14 mouse cellular contexts compared by ENCODE assay signal in genomic region chr13:46231514-46232085, GRCm38 (mm10). TPM values are rescaled to one million over a fixed set of nuclear protein-coding genes. Genes with fewer than 3 reads are reported as not detected.
DNase-seq lines count a peak whose midpoint lies in the region; ATAC-seq and TF ChIP-seq lines count a peak whose summit lies in the region.
"Had no signal": no experiment of that assay in that cellular context is flagged by ENCODE, and none has a peak within 500 bp of the region (broad histone marks: within the 10 kb centered on the region; RNA-seq: fewer than 3 reads in every experiment).

No protein-coding gene starts in this region.

- H3K4me1 ChIP-seq in kidney, embryonic 14.5 days (ENCODE audit: control insufficient read depth, insufficient read depth, low read length), result no peaks in the 10 kb centered on the region
- H3K4me1 ChIP-seq in heart, embryonic 13.5 days, result peaks cover 15% of the 10 kb centered on the region
- H3K4me1 ChIP-seq in lung, embryonic 14.5 days (ENCODE audit: insufficient read depth), result no peaks in the 10 kb centered on the region
- H3K4me1 ChIP-seq: limb, embryonic 15.5 days; stomach, embryonic 15.5 days had no signal

- peak; percentile 62 to 65 for DNase-seq in cerebellum, postnatal 14 days
- no peak for DNase-seq in cerebellum, adult 11 months
- DNase-seq in kidney, postnatal 10 days, result peak; percentile 39
- peak; percentile 58 for DNase-seq in lung, embryonic 14.5 days
- no peak for DNase-seq in urinary bladder, adult 2 months (ENCODE audit: low spot score)

- H3K27me3 ChIP-seq in kidney, embryonic 14.5 days (ENCODE audit: control insufficient read depth, insufficient read depth, low read length), result no peaks in the 10 kb centered on the region
- no peaks in the 10 kb centered on the region for H3K27me3 ChIP-seq in heart, embryonic 13.5 days (replicated peaks)
- no peaks in the 10 kb centered on the region for H3K27me3 ChIP-seq in lung, embryonic 14.5 days (ENCODE audit: insufficient read depth, low read length)
- H3K27me3 ChIP-seq: limb, embryonic 15.5 days; Patski; stomach, embryonic 15.5 days had no signal

- TF ChIP-seq CTCF in lung, embryonic 14.5 days (IDR thresholded peaks at IDR 0.05; ENCODE audit: low read depth), result no peak

- H3K9me3 ChIP-seq in kidney, embryonic 14.5 days (ENCODE audit: control insufficient read depth, low read length), result peaks cover 3% of the 10 kb centered on the region; the same call in 1 of the 2 replicates
- no peaks in the 10 kb centered on the region for H3K9me3 ChIP-seq in heart, embryonic 13.5 days
- no peaks in the 10 kb centered on the region for H3K9me3 ChIP-seq in lung, embryonic 14.5 days (ENCODE audit: low read depth, low read length)
- H3K9me3 ChIP-seq: limb, embryonic 15.5 days; midbrain, embryonic 10.5 days; stomach, embryonic 15.5 days had no signal

- ATAC-seq in kidney, embryonic 14.5 days (ENCODE audit: low FRiP score, low TSS enrichment), result no peak
- ATAC-seq in heart, embryonic 13.5 days (ENCODE audit: extremely low read depth, insufficient number of reproducible peaks, low FRiP score, low TSS enrichment), result no peak
- ATAC-seq in lung, embryonic 14.5 days (ENCODE audit: insufficient read depth), result no peak
- ATAC-seq in granulocyte monocyte progenitor cell, adult 5-6 weeks (replicated peaks; ENCODE audit: poor library complexity, severe bottlenecking), result no peak
- ATAC-seq: Patski had no signal

- no peak overlapping the region for H3K27ac ChIP-seq in kidney, embryonic 14.5 days (ENCODE audit: low read depth, low read length)
- peak overlapping the region; percentile 36; the same call in 1 of the 2 replicates for H3K27ac ChIP-seq in heart, embryonic 13.5 days (replicated peaks)
- no peak overlapping the region for H3K27ac ChIP-seq in lung, embryonic 14.5 days (ENCODE audit: low read depth)
- H3K27ac ChIP-seq: limb, embryonic 15.5 days; midbrain, embryonic 10.5 days; stomach, embryonic 15.5 days had no signal

- WGBS in kidney, embryonic 14.5 days, result 90% methylated on average over 5 of the region's 5 CpGs
- 50% methylated on average over 5 of the region's 5 CpGs for WGBS in heart, embryonic 13.5 days
- 58% methylated on average over 5 of the region's 5 CpGs for WGBS in lung, embryonic 14.5 days

- H3K4me3 ChIP-seq in kidney, embryonic 14.5 days (ENCODE audit: low read length), result no peak overlapping the region
- no peak overlapping the region for H3K4me3 ChIP-seq in heart, embryonic 13.5 days
- no peak overlapping the region for H3K4me3 ChIP-seq in lung, embryonic 14.5 days (ENCODE audit: low read depth, low read length)
- H3K4me3 ChIP-seq: limb, embryonic 15.5 days; midbrain, embryonic 10.5 days; stomach, embryonic 15.5 days had no signal

- H3K4me2 ChIP-seq in kidney, embryonic 14.5 days (replicated peaks; ENCODE audit: low read depth, low read length), result no peak overlapping the region
- no peak overlapping the region for H3K4me2 ChIP-seq in heart, embryonic 13.5 days
- no peak overlapping the region for H3K4me2 ChIP-seq in lung, embryonic 14.5 days
- H3K4me2 ChIP-seq: limb, embryonic 15.5 days; stomach, embryonic 15.5 days had no signal

- H3K9ac ChIP-seq in kidney, embryonic 14.5 days (ENCODE audit: low read depth, low read length), result no peak overlapping the region
- no peak overlapping the region for H3K9ac ChIP-seq in heart, embryonic 13.5 days
- no peak overlapping the region for H3K9ac ChIP-seq in lung, embryonic 14.5 days
- H3K9ac ChIP-seq: limb, embryonic 15.5 days; stomach, embryonic 15.5 days had no signal

- H3K36me3 ChIP-seq in kidney, embryonic 14.5 days (ENCODE audit: control insufficient read depth, insufficient read depth, low read length), result no peaks in the 10 kb centered on the region
- no peaks in the 10 kb centered on the region for H3K36me3 ChIP-seq in heart, embryonic 13.5 days
- H3K36me3 ChIP-seq in lung, embryonic 14.5 days (ENCODE audit: insufficient read depth), result no peaks in the 10 kb centered on the region
- H3K36me3 ChIP-seq: limb, embryonic 15.5 days; midbrain, embryonic 10.5 days; stomach, embryonic 15.5 days had no signal

RNA-seq across cellular contexts. Expression of gene Stmnd1, which starts 41.9 kb away (rescaled TPM):
- polyA plus RNA-seq in kidney, embryonic 14.5 days (2014; fragmentation: Nextera tagmentation; extraction: Ambion mirVana), result 0.47 and 0.57 TPM in 2 replicates
- polyA plus RNA-seq in heart, embryonic 13.5 days (2015; fragmentation: Nextera tagmentation; extraction: Ambion mirVana), result 0.14 and 0.17 TPM in 2 replicates
- polyA plus RNA-seq in lung, embryonic 14.5 days (2014; fragmentation: Nextera tagmentation; extraction: Ambion mirVana), result not detected in 2 replicates
- polyA plus RNA-seq in urinary bladder, adult 2 months (2012; rRNA removed), result 0.83 and 1.0 TPM in 2 replicates
- not detected in 2 replicates for total RNA-seq in granulocyte monocyte progenitor cell, adult 5-6 weeks (2014; fragmentation: Nextera tagmentation)
- total RNA-seq in granulocyte monocyte progenitor cell, adult 5-6 weeks (2017), result not detected in 2 replicates
- total RNA-seq: layer of hippocampus, adult 18-20 months had no signal
- polyA plus RNA-seq: midbrain, embryonic 10.5 days; neural tube, embryonic 11.5 days; Patski had no signal

Comparison
In these comparisons a context has a peak if more than half of its experiments do, and no peak if none do; other contexts are left out.
1. DNase-seq: peak in cerebellum, postnatal 14 days (2 of 2), kidney, postnatal 10 days (single experiment) and lung, embryonic 14.5 days (single experiment); none in cerebellum, adult 11 months (single experiment) and urinary bladder, adult 2 months (single experiment).